Mouse (Mus musculus) liver, postnatal 0 days (tissue): ENCODE data around the gene Ampd3. TPM values are rescaled to one million over a fixed set of nuclear protein-coding genes. Genes with fewer than 3 reads are reported as not detected.

ENCODE experiments used
- ATAC-seq: fragments of 200-750 bp; cut with Nextera tagmentation; 2 replicates; pipeline ENCODE4 v1.8.0; 2017; ENCODE audit warnings: mild to moderate bottlenecking, moderate library complexity
- DNase-seq: peaks from one replicate; pipeline ENCODE4 v3.0.0-alpha.2; 2016
- H3K27ac ChIP-seq: fragments of 300-500 bp; sonication (generic); 2 replicates; pipeline ENCODE4 v1.5.1; 2014; ENCODE audit warnings: antibody characterized with exemption, moderate library complexity, mild to moderate bottlenecking, low read depth
- H3K27me3 ChIP-seq: fragments of 300-500 bp; sonication (generic); 2 replicates; pipeline ENCODE4 v1.6.1; 2014; ENCODE audit warnings: low read length, control low read depth, mixed read lengths; ENCODE audit not compliant: insufficient read depth
- H3K36me3 ChIP-seq: fragments of 300-500 bp; sonication (generic); replicated peaks from 2 replicates; pipeline ENCODE4 v1.6.1; 2014; ENCODE audit warnings: mild to moderate bottlenecking, control low read depth, low read length, moderate library complexity, mixed read lengths; ENCODE audit not compliant: insufficient read depth
- H3K4me1 ChIP-seq: fragments of 300-500 bp; sonication (generic); 2 replicates; pipeline ENCODE4 v1.6.1; 2014; ENCODE audit warnings: antibody characterized with exemption, mild to moderate bottlenecking, control low read depth; ENCODE audit not compliant: insufficient read depth
- H3K4me2 ChIP-seq: fragments of 300-500 bp; sonication (generic); 2 replicates; pipeline ENCODE4 v1.6.1; 2014; ENCODE audit warnings: low read depth, mild to moderate bottlenecking, low read length, moderate library complexity, mixed read lengths
- H3K4me3 ChIP-seq: fragments of 300-500 bp; sonication (generic); 2 replicates; pipeline ENCODE4 v1.5.1; 2014; ENCODE audit warnings: low read depth, low read length
- H3K9ac ChIP-seq: fragments of 300-500 bp; sonication (generic); replicated peaks from 2 replicates; pipeline ENCODE4 v1.6.1; 2014; ENCODE audit warnings: mild to moderate bottlenecking, moderate library complexity
- H3K9me3 ChIP-seq: fragments of 300-500 bp; sonication (generic); 2 replicates; pipeline ENCODE4 v1.6.1; 2016; ENCODE audit warnings: mild to moderate bottlenecking, control low read depth, low read length, mixed read lengths
- CTCF ChIP-seq: sonication (generic); IDR thresholded peaks from 2 replicates; pipeline ENCODE4 v1.5.1; 2016; ENCODE audit warnings: antibody characterized with exemption, low read depth
- EP300 ChIP-seq: IDR thresholded peaks from 2 replicates; pipeline ENCODE4 v1.6.1; 2016; ENCODE audit warnings: antibody characterized with exemption, low read depth, mild to moderate bottlenecking
- WGBS: fragments of 180-500 bp; shearing (Covaris S2); extraction: QIAGEN DNeasy Blood & Tissue Kit; methylation state at CpG from one replicate; pipeline ENCODE4 v1.1.7; 2014; ENCODE audit not compliant: insufficient replicate concordance; 5-methylcytosine and 5-hydroxymethylcytosine counted together
- polyA plus RNA-seq: library from polyadenylated mRNA; unstranded; fragments of >200 nt; fragmentation: Nextera tagmentation; extraction: Ambion mirVana; gene quantifications from 2 replicates; pipeline ENCODE4 v1.2.1, GENCODE M21; 2015

The Ampd3 gene
- polyA plus RNA-seq, 1 experiment from 2014 or later, result 16.6 TPM

DNA sequence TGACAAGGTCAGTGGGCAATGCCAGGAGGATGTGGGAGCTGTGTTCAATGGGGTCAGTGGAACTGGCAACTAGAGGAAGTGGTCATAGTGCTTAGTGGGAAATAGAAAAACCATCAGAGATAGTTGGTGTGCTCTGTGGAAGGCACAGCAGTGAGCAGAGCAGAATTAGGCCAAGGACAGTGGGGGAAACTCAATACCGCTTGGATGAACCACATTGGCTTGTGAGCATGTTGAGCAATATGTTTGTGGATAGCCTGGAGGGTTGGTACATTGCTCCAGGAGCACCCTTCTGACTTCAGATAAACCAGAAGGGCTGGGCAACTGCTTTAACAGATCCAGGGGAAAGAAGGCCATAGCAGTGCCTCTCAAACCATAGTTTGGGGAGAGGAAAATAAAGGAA is 80.4 kb downstream of the Ampd3 start:
- Histone ChIP-seq H3K27ac (peak overlapping the region; percentile 87), H3K27me3 (no peaks in the 10 kb centered on the region), H3K9ac (no peak overlapping the region), H3K4me1 (peaks cover 21% of the 10 kb centered on the region), H3K36me3 (no peaks in the 10 kb centered on the region), H3K9me3 (0 out of 2 replicates have a peak, but pooled peaks cover 2% of the 10 kb centered on the region), H3K4me3 (no peak overlapping the region), H3K4me2 (no peak overlapping the region)
- TF ChIP-seq CTCF (no peak), EP300 (peak; percentile 49; the same call in 1 of the 2 replicates)
- DNase-seq (peak; percentile 39), ATAC-seq (peak; percentile 61)
- 56% methylated on average over 1 of the region's 1 CpGs for WGBS

DNA sequence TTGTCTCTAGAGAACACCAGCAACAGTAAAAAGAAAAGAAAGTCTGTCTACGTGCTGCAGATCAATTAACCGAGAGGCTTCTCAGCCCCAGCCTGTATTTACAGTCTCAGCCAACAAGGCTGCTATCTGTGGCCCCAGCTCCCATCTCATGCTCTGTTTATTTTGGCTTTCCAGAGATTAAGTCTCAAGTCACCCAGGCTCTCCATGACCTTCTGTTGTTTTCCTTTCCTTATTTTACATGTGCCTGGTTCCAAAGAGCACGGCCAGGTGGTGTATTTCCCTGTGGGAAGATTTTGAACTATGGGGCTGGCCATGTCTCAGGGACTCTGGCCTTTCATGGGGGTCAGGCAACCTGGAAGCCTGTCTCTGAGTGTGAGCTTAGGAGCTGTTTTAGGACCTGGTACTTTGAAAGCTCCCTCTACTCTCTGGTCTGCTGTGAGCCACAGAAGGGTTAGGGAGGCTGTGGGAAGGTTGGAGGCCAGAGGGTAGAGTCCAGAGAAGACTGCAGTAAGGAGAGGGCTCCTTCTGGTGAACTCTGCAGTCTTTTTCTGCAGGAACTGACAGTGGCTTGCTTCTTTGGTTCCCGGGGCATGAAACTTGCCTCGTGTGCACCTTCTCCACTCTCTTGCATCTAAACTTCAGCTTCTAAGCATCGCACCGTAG is 83.7 kb downstream of the Ampd3 start:
- Histone ChIP-seq H3K9ac (no peak overlapping the region), H3K4me3 (no peak overlapping the region), H3K27me3 (no peaks in the 10 kb centered on the region), H3K36me3 (no peaks in the 10 kb centered on the region), H3K9me3 (no peaks in the 10 kb centered on the region), H3K4me2 (no peak overlapping the region), H3K27ac (0 out of 2 replicates have a peak overlapping the region, but pooled peaks have one; percentile 7), H3K4me1 (peaks cover 41% of the 10 kb centered on the region)
- 64% methylated on average over 7 of the region's 7 CpGs for WGBS
- DNase-seq (no peak), ATAC-seq (no peak)
- TF ChIP-seq CTCF (no peak), EP300 (no peak)

DNA sequence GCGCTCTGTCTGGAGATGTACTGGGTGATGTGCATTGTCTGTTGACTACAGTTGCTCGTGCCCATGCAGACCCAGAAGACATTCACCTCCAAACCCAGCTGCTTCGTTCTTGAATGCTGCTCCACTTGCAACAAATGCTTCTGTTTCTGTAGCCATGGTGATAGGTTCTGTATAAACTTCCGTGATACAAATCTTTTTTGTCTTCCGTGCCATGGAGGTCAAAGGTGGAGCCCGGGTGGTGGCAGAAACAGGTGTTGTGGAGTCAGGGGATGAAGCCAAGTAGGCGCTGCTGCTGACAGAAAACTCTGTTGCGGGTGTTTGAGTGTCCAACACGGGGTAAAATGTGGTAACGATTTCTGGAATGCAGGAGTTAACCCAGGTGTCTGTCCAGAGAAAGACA is 85.6 kb downstream of the Ampd3 start:
- H3K4me2 ChIP-seq, result no peak overlapping the region
- 66% methylated on average over 10 of the region's 10 CpGs for WGBS
- ATAC-seq, result no peak
- H3K4me1 ChIP-seq, result peaks cover 34% of the 10 kb centered on the region
- no peaks in the 10 kb centered on the region for H3K27me3 ChIP-seq
- H3K9ac ChIP-seq, result no peak overlapping the region
- H3K27ac ChIP-seq, result 0 out of 2 replicates have a peak overlapping the region, but pooled peaks have one; percentile 31
- no peaks in the 10 kb centered on the region for H3K9me3 ChIP-seq
- H3K4me3 ChIP-seq, result no peak overlapping the region
- H3K36me3 ChIP-seq, result no peaks in the 10 kb centered on the region
- DNase-seq, result no peak
- no peak for TF ChIP-seq CTCF
- no peak for TF ChIP-seq EP300

DNA sequence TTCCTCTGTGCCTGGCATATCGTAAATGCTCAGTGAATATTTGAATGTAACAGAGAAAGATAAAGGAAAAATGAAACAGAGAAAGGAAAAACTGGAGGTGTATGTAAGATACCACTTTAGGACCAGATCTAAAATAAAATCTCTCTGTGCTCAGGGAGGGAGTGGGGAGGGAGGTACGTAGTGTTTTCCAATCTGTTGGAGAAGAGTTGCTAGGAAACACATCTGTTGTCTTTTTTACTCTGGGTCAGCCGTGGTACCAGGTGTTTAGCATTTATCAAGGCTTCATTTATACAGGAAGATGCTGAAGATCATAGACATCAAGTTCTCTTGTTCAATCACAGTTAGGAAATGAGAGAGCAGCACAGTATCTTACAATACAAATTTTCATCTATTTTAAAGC is 86.5 kb downstream of the Ampd3 start:
- ATAC-seq (no peak), DNase-seq (no peak)
- H3K4me3 ChIP-seq, result no peak overlapping the region
- no peak overlapping the region for H3K9ac ChIP-seq
- WGBS, result 68% methylated on average over 3 of the region's 3 CpGs
- H3K4me1 ChIP-seq, result peaks cover 31% of the 10 kb centered on the region
- no peaks in the 10 kb centered on the region for H3K36me3 ChIP-seq
- H3K27ac ChIP-seq, result peak overlapping the region; percentile 76
- TF ChIP-seq CTCF (no peak), EP300 (no peak)
- no peak overlapping the region for H3K4me2 ChIP-seq
- no peaks in the 10 kb centered on the region for H3K27me3 ChIP-seq
- H3K9me3 ChIP-seq, result no peaks in the 10 kb centered on the region

DNA sequence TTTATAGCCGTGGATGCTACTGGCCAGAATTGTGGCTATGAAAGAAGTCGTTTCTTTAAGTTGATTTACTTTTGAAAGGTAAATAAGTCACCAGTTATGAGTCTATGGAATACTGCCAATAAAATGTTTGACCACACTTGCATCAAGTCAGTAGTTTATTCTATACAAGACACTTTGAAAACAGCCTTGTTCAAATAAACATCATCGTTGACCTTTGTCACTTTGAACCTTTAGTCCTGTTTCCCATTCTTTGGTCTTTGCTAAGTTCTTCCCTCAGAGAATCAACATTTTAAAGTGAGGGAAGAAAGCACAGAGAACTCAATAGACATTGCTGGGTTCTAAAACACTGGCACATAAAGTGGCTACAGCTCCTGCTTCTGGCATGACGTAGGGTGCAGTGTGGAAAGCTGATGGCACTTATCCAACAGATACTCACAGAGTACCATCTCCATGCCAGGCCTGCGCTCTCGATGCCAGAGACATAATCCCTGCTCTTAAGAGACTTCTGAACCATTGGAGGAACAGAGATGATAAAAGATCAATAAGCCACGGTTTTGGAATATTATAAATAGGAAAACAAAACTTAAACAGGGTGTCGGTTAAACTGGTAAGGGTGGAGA is 87.0 kb downstream of the Ampd3 start:
- Histone ChIP-seq H3K27me3 (no peaks in the 10 kb centered on the region), H3K4me3 (no peak overlapping the region), H3K9ac (no peak overlapping the region), H3K4me1 (peaks cover 34% of the 10 kb centered on the region), H3K9me3 (no peaks in the 10 kb centered on the region), H3K27ac (peak overlapping the region; percentile 76), H3K4me2 (no peak overlapping the region), H3K36me3 (no peaks in the 10 kb centered on the region)
- TF ChIP-seq CTCF (no peak), EP300 (peak; percentile 53)
- DNase-seq (no peak), ATAC-seq (peak; percentile 75)
- WGBS, result 62% methylated on average over 8 of the region's 8 CpGs

DNA sequence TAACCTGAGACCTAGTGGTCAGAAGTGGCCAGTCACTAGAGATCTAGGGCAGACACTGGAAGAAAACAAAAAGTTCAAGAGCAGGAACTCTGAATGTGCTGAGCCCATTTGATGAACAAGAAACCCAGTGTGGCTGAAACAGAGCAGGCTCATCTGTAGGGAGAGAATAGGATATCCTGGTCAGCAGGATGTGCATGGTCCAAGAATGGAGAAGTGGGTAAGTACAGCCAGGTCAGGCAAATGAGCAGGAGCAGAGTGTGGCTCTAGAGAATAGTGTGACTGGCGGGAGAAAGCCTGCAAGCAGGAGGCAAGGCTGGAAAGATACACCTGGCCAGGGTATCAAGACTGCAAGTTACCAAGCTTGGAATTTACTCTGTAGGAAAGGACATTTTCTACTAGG is 87.6 kb downstream of the Ampd3 start:
- DNase-seq, result no peak
- Histone ChIP-seq H3K4me1 (peaks cover 40% of the 10 kb centered on the region), H3K36me3 (no peaks in the 10 kb centered on the region), H3K27ac (peak overlapping the region; percentile 76), H3K9me3 (no peaks in the 10 kb centered on the region), H3K4me2 (no peak overlapping the region), H3K9ac (no peak overlapping the region), H3K27me3 (no peaks in the 10 kb centered on the region), H3K4me3 (no peak overlapping the region)
- TF ChIP-seq CTCF, result no peak
- TF ChIP-seq EP300, result no peak
- WGBS, result 44% methylated on average over 1 of the region's 1 CpGs
- no peak for ATAC-seq
